Mouse (Mus musculus): Measurements from ENCODE around the gene Hook1. TPM values are rescaled to one million over a fixed set of nuclear protein-coding genes. Genes with fewer than 3 reads are reported as not detected.
"Not testable (repeated sequence)": the region's sequence is repeated elsewhere in the genome, so short reads cannot be mapped to it uniquely, and the experiment has no call there.

Gene Hook1
- polyA plus RNA-seq, 1 experiment from 2014 or later: 10.0 TPM

- Histone ChIP-seq H3K27ac (replicated peaks) (no peak overlapping the region), H3K27me3 (no peaks in the 10 kb centered on the region), H3K4me3 (replicated peaks) (no peak overlapping the region), H3K36me3 (no peaks in the 10 kb centered on the region), H3K9ac (no peak overlapping the region), H3K9me3 (replicated peaks) (no peaks in the 10 kb centered on the region), H3K4me1 (no peaks in the 10 kb centered on the region), H3K4me2 (replicated peaks) (no peak overlapping the region)
- 33% methylated on average over 1 of the region's 1 CpGs for WGBS
- no peak for ATAC-seq (ENCODE audit: insufficient number of reproducible peaks, low FRiP score, low TSS enrichment, low read depth)
Observed at GRCm38 (mm10) chr4:95947896-95948295, 19.1 kb upstream of the Hook1 start.

GRCm38 (mm10) chr4:95953328-95953727, 13.7 kb upstream of the Hook1 start:
- H3K4me1 ChIP-seq: no peaks in the 10 kb centered on the region
- H3K9me3 ChIP-seq (replicated peaks): no peaks in the 10 kb centered on the region
- no peak overlapping the region for H3K4me2 ChIP-seq (replicated peaks)
- no peak overlapping the region for H3K4me3 ChIP-seq (replicated peaks)
- no peak overlapping the region for H3K9ac ChIP-seq
- ATAC-seq (ENCODE audit: insufficient number of reproducible peaks, low FRiP score, low TSS enrichment, low read depth): no peak
- H3K27me3 ChIP-seq: no peaks in the 10 kb centered on the region
- no peaks in the 10 kb centered on the region for H3K36me3 ChIP-seq
- H3K27ac ChIP-seq (replicated peaks): no peak overlapping the region

GRCm38 (mm10) chr4:95982221-95982620, 15.2 kb downstream of the Hook1 start:
- H3K4me3 ChIP-seq (replicated peaks); H3K4me1 ChIP-seq; H3K9me3 ChIP-seq (replicated peaks); ATAC-seq (ENCODE audit: insufficient number of reproducible peaks, low FRiP score, low TSS enrichment, low read depth); H3K9ac ChIP-seq; H3K36me3 ChIP-seq; H3K27ac ChIP-seq (replicated peaks); H3K4me2 ChIP-seq (replicated peaks); H3K27me3 ChIP-seq: not testable (repeated sequence)
- WGBS: 94% methylated on average over 17 of the region's 17 CpGs

GRCm38 (mm10) chr4:96016875-96017274, 49.8 kb downstream of the Hook1 start:
- H3K27ac ChIP-seq (replicated peaks): no peak overlapping the region

GRCm38 (mm10) chr4:96022803-96023202, 55.8 kb downstream of the Hook1 start:
- no peak overlapping the region for H3K27ac ChIP-seq (replicated peaks)
- no peaks in the 10 kb centered on the region for H3K4me1 ChIP-seq
- ATAC-seq (ENCODE audit: insufficient number of reproducible peaks, low FRiP score, low TSS enrichment, low read depth): no peak
- H3K27me3 ChIP-seq: no peaks in the 10 kb centered on the region
- H3K9ac ChIP-seq: no peak overlapping the region
- no peak overlapping the region for H3K4me2 ChIP-seq (replicated peaks)
- H3K9me3 ChIP-seq (replicated peaks): no peaks in the 10 kb centered on the region
- H3K36me3 ChIP-seq: no peaks in the 10 kb centered on the region
- no peak overlapping the region for H3K4me3 ChIP-seq (replicated peaks)

More at GRCm38 (mm10) chr4:96016875-96017274, 49.8 kb downstream of the Hook1 start:
- Histone ChIP-seq H3K4me2 (replicated peaks) (no peak overlapping the region), H3K9me3 (replicated peaks) (no peaks in the 10 kb centered on the region), H3K9ac (no peak overlapping the region), H3K4me3 (replicated peaks) (no peak overlapping the region), H3K4me1 (no peaks in the 10 kb centered on the region), H3K27me3 (no peaks in the 10 kb centered on the region), H3K36me3 (no peaks in the 10 kb centered on the region)
- 88% methylated on average over 1 of the region's 1 CpGs for WGBS
- no peak for ATAC-seq (ENCODE audit: insufficient number of reproducible peaks, low FRiP score, low TSS enrichment, low read depth)

- Histone ChIP-seq H3K4me2 (replicated peaks) (no peak overlapping the region), H3K27ac (replicated peaks) (no peak overlapping the region), H3K9ac (no peak overlapping the region), H3K27me3 (no peaks in the 10 kb centered on the region), H3K36me3 (no peaks in the 10 kb centered on the region), H3K4me1 (no peaks in the 10 kb centered on the region), H3K4me3 (replicated peaks) (no peak overlapping the region), H3K9me3 (replicated peaks) (no peaks in the 10 kb centered on the region)
- 42% methylated on average over 1 of the region's 1 CpGs for whole genome bisulfite sequencing
- ATAC-seq (ENCODE audit: insufficient number of reproducible peaks, low FRiP score, low TSS enrichment, low read depth): no peak
Observed at GRCm38 (mm10) chr4:96028412-96028811, 61.4 kb downstream of the Hook1 start.

GRCm38 (mm10) chr4:96060106-96060505, 93.1 kb downstream of the Hook1 start:
- H3K36me3 ChIP-seq: no peaks in the 10 kb centered on the region
- no peak overlapping the region for H3K27ac ChIP-seq (replicated peaks)
- no peaks in the 10 kb centered on the region for H3K9me3 ChIP-seq (replicated peaks)
- H3K4me3 ChIP-seq (replicated peaks): no peak overlapping the region
- H3K9ac ChIP-seq: no peak overlapping the region
- no peak overlapping the region for H3K4me2 ChIP-seq (replicated peaks)
- no peak for ATAC-seq (ENCODE audit: insufficient number of reproducible peaks, low FRiP score, low TSS enrichment, low read depth)
- H3K27me3 ChIP-seq: no peaks in the 10 kb centered on the region
- 88% methylated on average over 2 of the region's 2 CpGs for WGBS
- H3K4me1 ChIP-seq: no peaks in the 10 kb centered on the region

GRCm38 (mm10) chr4:96062045-96062444, 95.0 kb downstream of the Hook1 start:
- H3K4me1 ChIP-seq: no peaks in the 10 kb centered on the region
- H3K27me3 ChIP-seq: no peaks in the 10 kb centered on the region
- no peak for ATAC-seq (ENCODE audit: insufficient number of reproducible peaks, low FRiP score, low TSS enrichment, low read depth)
- no peaks in the 10 kb centered on the region for H3K9me3 ChIP-seq (replicated peaks)
- no peak overlapping the region for H3K27ac ChIP-seq (replicated peaks)
- no peak overlapping the region for H3K4me3 ChIP-seq (replicated peaks)
- no peaks in the 10 kb centered on the region for H3K36me3 ChIP-seq
- WGBS: 83% methylated on average over 2 of the region's 2 CpGs
- H3K9ac ChIP-seq: no peak overlapping the region
- no peak overlapping the region for H3K4me2 ChIP-seq (replicated peaks)

Other genes starting within 250 kb of the Hook1 start
- gene Cyp2j13, start 110.3 kb downstream of the Hook1 start, polyA plus RNA-seq (2015; fragmentation: Nextera tagmentation; extraction: Ambion mirVana): not detected in 2 replicates
- not detected in 2 replicates for gene Cyp2j12, start 173.9 kb downstream of the Hook1 start, polyA plus RNA-seq (2015; fragmentation: Nextera tagmentation; extraction: Ambion mirVana)